Mouse (Mus musculus): ENCODE data around the gene Tbc1d12.

The Tbc1d12 gene

GRCm38 (mm10) chr19:38902501-38902900, 66.1 kb downstream of the Tbc1d12 start:
- DNase-seq (ENCODE audit: extremely low read depth, insufficient read length, low spot score) = no peak

GRCm38 (mm10) chr19:38913786-38914185, 77.4 kb downstream of the Tbc1d12 start:
- no peak for DNase-seq (ENCODE audit: extremely low read depth, insufficient read length, low spot score)

DNA sequence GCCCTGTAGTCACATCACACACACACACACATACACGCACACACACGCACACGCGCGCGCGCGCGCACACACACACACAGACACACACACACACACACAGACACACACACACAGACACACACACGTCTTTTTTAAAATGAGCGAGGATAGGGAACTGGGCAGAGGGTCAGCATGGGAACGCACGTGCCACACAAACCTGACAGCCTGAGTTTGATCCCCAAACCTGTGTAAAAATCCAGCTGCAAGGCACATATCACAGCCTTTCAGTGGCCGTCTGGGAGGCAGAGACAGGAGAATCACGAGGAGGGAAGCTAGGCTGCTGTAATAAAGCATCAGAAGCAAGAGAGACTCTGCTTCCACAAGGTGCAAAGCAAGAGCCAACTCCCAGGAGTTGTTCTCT, 78.5 kb downstream of the Tbc1d12 start:
- no peak for DNase-seq (ENCODE audit: extremely low read depth, insufficient read length, low spot score)

- no peak for DNase-seq (ENCODE audit: extremely low read depth, insufficient read length, low spot score)
Measured at GRCm38 (mm10) chr19:38915677-38916076, 79.3 kb downstream of the Tbc1d12 start.

- no peak for DNase-seq (ENCODE audit: extremely low read depth, insufficient read length, low spot score)
Measured at GRCm38 (mm10) chr19:38928481-38929158, 92.2 kb downstream of the Tbc1d12 start.

DNA sequence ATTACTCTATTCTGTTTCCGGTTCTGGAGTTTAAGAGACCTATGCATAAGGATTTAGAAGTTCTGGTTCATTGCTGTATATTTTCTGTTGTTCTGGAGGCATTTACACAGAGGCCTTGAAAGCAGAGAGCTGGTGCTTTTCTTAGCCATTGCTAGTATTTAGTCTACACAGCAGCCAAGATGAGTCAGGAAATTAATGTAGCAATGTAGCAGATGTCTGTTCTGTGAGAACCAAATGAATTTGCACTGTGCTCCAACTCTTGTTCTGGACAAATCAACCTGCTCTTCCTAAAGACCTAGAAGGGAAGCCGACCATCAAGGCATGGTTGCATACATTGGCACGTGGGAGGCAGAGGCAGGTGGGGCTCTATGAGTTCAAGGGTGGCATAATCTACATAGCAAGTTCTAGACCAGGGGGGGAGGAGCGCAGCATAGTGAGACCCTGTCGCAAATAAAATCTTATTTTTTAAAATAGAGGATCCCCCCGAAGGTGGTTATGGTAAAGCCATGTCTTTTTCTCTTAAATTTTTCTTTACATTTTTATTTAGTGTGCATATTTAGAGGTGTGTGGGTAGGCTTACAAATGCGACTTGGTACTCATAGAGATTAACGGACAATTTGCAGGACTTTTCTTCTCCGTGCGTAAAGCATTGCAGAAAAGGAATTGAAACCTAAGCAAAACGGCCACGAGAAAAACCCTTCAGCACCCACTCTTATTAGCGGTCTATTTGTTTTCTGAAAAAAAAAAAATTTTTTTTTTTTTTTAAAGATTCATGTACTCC, 93.3 kb downstream of the Tbc1d12 start:
- DNase-seq (ENCODE audit: extremely low read depth, insufficient read length, low spot score) = no peak

DNA sequence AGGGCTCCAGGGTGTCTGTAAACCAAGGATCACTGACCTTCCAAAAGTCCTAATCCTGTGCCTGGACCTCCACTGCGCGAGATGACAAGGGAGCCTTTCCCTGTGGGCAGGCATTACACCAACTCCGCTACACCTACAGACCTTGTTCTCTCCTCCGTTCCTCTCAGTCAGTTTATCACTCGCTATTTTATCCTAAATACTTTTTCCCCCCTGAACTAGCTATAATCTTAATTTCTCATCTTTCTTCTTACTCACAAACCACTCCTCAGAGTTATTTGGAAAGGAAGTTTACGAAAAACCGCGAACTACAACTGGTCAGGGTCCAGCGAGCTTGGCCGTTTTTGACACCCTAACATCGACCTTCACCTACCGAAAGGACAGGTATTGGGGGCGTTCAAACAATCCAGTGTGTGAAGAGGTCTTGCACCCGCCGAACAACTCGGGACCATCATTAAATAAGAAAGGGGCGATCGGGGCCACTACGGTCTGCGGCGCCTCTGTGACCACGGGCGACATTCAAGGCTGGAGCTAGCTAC, 93.9 kb downstream of the Tbc1d12 start:
- DNase-seq (ENCODE audit: extremely low read depth, insufficient read length, low spot score) = no peak

DNA sequence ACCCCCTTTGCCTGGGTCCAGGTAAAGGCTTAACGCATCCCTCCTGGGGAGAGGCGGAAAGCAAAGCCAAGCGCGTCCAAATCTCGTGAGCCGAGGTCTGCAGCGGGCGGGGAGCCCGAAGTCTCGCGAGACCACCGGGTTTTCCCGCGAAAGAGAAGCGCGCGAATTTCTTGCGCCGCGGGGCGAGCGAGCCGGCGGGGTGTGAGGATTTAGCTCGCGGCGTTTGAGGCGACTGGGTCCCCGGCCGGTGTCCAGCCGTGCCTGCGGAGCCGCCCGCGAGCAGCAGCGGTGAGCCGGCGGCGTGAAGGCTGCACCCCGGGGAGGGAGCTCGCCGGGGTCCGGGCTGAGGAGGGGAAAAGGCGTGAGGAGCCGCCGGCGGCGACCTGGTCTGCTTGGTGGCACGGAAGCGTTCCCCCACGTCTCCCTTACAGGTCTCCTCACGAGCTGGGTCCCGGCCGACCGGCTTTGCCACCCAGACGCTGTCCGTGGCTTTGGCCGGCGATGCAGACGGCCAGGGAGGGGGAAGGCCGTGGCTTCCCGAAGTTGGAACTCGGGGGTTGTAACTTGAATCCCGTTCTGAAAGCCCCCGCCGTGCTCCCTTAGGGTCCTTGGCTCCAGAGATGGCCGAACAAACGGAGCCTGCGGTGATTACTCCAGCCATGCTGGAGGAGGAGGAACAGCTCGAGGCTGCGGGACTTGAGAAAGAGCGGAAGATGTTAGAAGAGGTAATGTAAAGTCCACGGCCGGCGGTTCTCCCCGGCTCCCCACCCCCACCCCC, 94.6 kb downstream of the Tbc1d12 start, which contains the start of gene Hells:
Hells (plus strand) TSS at position 128 of the 778 bp plus-strand sequence.
- DNase-seq (ENCODE audit: extremely low read depth, insufficient read length, low spot score) = peak; percentile 92

DNA sequence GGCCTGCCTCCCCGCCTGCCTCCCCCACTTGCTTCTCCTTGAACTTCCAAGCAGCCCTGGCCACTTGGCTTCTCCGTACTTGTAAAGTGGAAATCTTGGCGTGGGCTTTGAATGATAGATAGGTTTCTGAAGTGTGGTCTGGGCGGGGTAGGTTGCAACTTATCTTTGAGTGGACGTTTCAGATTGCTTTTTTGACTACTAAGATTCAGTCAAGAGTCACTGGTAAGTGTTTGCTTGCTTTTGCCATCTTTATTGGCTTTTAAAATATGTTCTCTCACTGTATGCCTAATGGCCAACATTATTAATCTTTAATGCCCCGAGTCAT, 95.1 kb downstream of the Tbc1d12 start:
- DNase-seq (ENCODE audit: extremely low read depth, insufficient read length, low spot score) = no peak

GRCm38 (mm10) chr19:38944590-38945307, 108.4 kb downstream of the Tbc1d12 start:
- DNase-seq (ENCODE audit: extremely low read depth, insufficient read length, low spot score) = no peak
